Mouse (Mus musculus): ENCODE measurements around the gene Defb30. TPM values are rescaled to one million over a fixed set of nuclear protein-coding genes. Genes with fewer than 3 reads are reported as not detected.

Defb30 gene
- polyA plus RNA-seq, 1 experiment from 2014 or later, result not detected

GRCm38 (mm10) chr14:63011471-63011870 is 38.3 kb downstream of the Defb30 start, which contains the start of gene Defb43:
Defb43 (plus strand) TSS chr14:63011771.
- H3K27me3 ChIP-seq (replicated peaks), result no peaks in the 10 kb centered on the region
- H3K27ac ChIP-seq, result no peak within 1 kb of the TSS
- H3K36me3 ChIP-seq, result no peaks in the 10 kb centered on the region
- no peaks in the 10 kb centered on the region for H3K9me3 ChIP-seq (replicated peaks)
- no peak within 1 kb of the TSS for H3K4me3 ChIP-seq
- H3K4me2 ChIP-seq, result no peak within 1 kb of the TSS
- no peak within 1 kb of the TSS for H3K9ac ChIP-seq
- H3K4me1 ChIP-seq, result no peaks in the 10 kb centered on the region
- WGBS (ENCODE audit: insufficient replicate concordance), result 75% methylated on average over 5 of the region's 5 CpGs
- no peak for ATAC-seq

GRCm38 (mm10) chr14:63002588-63002987 is 47.2 kb downstream of the Defb30 start:
- 46% methylated on average over 2 of the region's 2 CpGs for WGBS (ENCODE audit: insufficient replicate concordance)
- no peaks in the 10 kb centered on the region for H3K9me3 ChIP-seq (replicated peaks)
- no peak for ATAC-seq
- H3K4me2 ChIP-seq, result no peak overlapping the region
- H3K27ac ChIP-seq, result no peak overlapping the region
- no peaks in the 10 kb centered on the region for H3K27me3 ChIP-seq (replicated peaks)
- H3K4me3 ChIP-seq, result no peak overlapping the region
- H3K36me3 ChIP-seq, result no peaks in the 10 kb centered on the region
- no peak overlapping the region for H3K9ac ChIP-seq
- H3K4me1 ChIP-seq, result no peaks in the 10 kb centered on the region

GRCm38 (mm10) chr14:62998977-62999376 is 50.8 kb downstream of the Defb30 start:
- no peak overlapping the region for H3K9ac ChIP-seq
- H3K27me3 ChIP-seq (replicated peaks), result no peaks in the 10 kb centered on the region; the same call in 1 of the 2 replicates
- H3K4me3 ChIP-seq, result no peak overlapping the region
- WGBS (ENCODE audit: insufficient replicate concordance), result 37% methylated on average over 4 of the region's 4 CpGs
- no peaks in the 10 kb centered on the region for H3K4me1 ChIP-seq
- H3K27ac ChIP-seq, result no peak overlapping the region
- H3K9me3 ChIP-seq (replicated peaks), result no peaks in the 10 kb centered on the region
- no peak overlapping the region for H3K4me2 ChIP-seq
- no peaks in the 10 kb centered on the region for H3K36me3 ChIP-seq
- no peak for ATAC-seq

- WGBS (ENCODE audit: insufficient replicate concordance), result 65% methylated on average over 8 of the region's 8 CpGs
- no peaks in the 10 kb centered on the region for H3K36me3 ChIP-seq
- H3K4me3 ChIP-seq, result no peak within 1 kb of the TSS
- no peaks in the 10 kb centered on the region for H3K9me3 ChIP-seq (replicated peaks)
- no peaks in the 10 kb centered on the region; the same call in 1 of the 2 replicates for H3K27me3 ChIP-seq (replicated peaks)
- H3K4me1 ChIP-seq, result no peaks in the 10 kb centered on the region
- H3K4me2 ChIP-seq, result no peak within 1 kb of the TSS
- ATAC-seq, result no peak
- H3K27ac ChIP-seq, result no peak within 1 kb of the TSS
- no peak within 1 kb of the TSS for H3K9ac ChIP-seq
These were observed 52.0 kb downstream of the Defb30 start, which contains the start of gene Defb47 for GRCm38 (mm10) chr14:62997777-62998176. Defb47 (plus strand) TSS chr14:62998077.

GRCm38 (mm10) chr14:62991849-62992510 is 57.8 kb downstream of the Defb30 start:
- Histone ChIP-seq H3K4me3 (no peak overlapping the region), H3K4me2 (no peak overlapping the region), H3K27me3 (replicated peaks) (no peaks in the 10 kb centered on the region; the same call in 1 of the 2 replicates), H3K36me3 (no peaks in the 10 kb centered on the region), H3K27ac (no peak overlapping the region), H3K9me3 (replicated peaks) (no peaks in the 10 kb centered on the region), H3K9ac (no peak overlapping the region), H3K4me1 (no peaks in the 10 kb centered on the region; the same call in 1 of the 2 replicates)
- ATAC-seq, result no peak
- WGBS (ENCODE audit: insufficient replicate concordance), result 64% methylated on average over 7 of the region's 7 CpGs

- no peaks in the 10 kb centered on the region for H3K36me3 ChIP-seq
- H3K4me1 ChIP-seq, result no peaks in the 10 kb centered on the region; the same call in 1 of the 2 replicates
- no peaks in the 10 kb centered on the region; the same call in 1 of the 2 replicates for H3K27me3 ChIP-seq (replicated peaks)
- H3K9ac ChIP-seq, result no peak overlapping the region
- no peak overlapping the region for H3K4me3 ChIP-seq
- H3K9me3 ChIP-seq (replicated peaks), result no peaks in the 10 kb centered on the region
- WGBS (ENCODE audit: insufficient replicate concordance), result 24% methylated on average over 3 of the region's 3 CpGs
- no peak overlapping the region for H3K27ac ChIP-seq
- no peak overlapping the region for H3K4me2 ChIP-seq
- ATAC-seq, result no peak
These were observed 58.5 kb downstream of the Defb30 start for GRCm38 (mm10) chr14:62991271-62991670.

GRCm38 (mm10) chr14:62984410-62984809 is 65.3 kb downstream of the Defb30 start, which contains the start of gene Defb48:
Defb48 (minus strand) TSS chr14:62984510.
- Histone ChIP-seq H3K9me3 (replicated peaks) (no peaks in the 10 kb centered on the region), H3K36me3 (no peaks in the 10 kb centered on the region), H3K4me3 (no peak within 1 kb of the TSS), H3K4me2 (no peak within 1 kb of the TSS), H3K27me3 (replicated peaks) (no peaks in the 10 kb centered on the region), H3K9ac (no peak within 1 kb of the TSS), H3K4me1 (no peaks in the 10 kb centered on the region), H3K27ac (no peak within 1 kb of the TSS)
- 44% methylated on average over 1 of the region's 1 CpGs for WGBS (ENCODE audit: insufficient replicate concordance)
- ATAC-seq, result no peak

Other genes starting within 250 kb of the Defb30 start
- 3.4 and 3.6 TPM in 2 replicates for gene Wdfy2, start 212.3 kb downstream of the Defb30 start, polyA plus RNA-seq (2016; fragmentation: Nextera tagmentation; extraction: Ambion mirVana)
- gene Defb48, start 65.5 kb downstream of the Defb30 start, polyA plus RNA-seq (2016; fragmentation: Nextera tagmentation; extraction: Ambion mirVana), result not detected in 2 replicates
- not detected in 2 replicates for gene Defb47, start 51.9 kb downstream of the Defb30 start, polyA plus RNA-seq (2016; fragmentation: Nextera tagmentation; extraction: Ambion mirVana)
- gene Defb43, start 38.2 kb downstream of the Defb30 start, polyA plus RNA-seq (2016; fragmentation: Nextera tagmentation; extraction: Ambion mirVana), result not detected in 2 replicates
- gene Defb42, start 3.0 kb downstream of the Defb30 start, polyA plus RNA-seq (2016; fragmentation: Nextera tagmentation; extraction: Ambion mirVana), result 0.13 and 0.24 TPM in 2 replicates